Mouse (Mus musculus): ENCODE data around the gene Sept1. TPM values are rescaled to one million over a fixed set of nuclear protein-coding genes. Genes with fewer than 3 reads are reported as not detected.

The Sept1 gene
- 27.0 and 38.6 TPM in 2 replicates for total RNA-seq (2015)
- 21.7 and 35.4 TPM in 2 replicates for total RNA-seq (2017)

GRCm38 (mm10) chr7:127232622-127233367, at the start of gene Sept1, which contains the start of gene Zfp553:
TSS of gene Sept1 (minus strand) at chr7:127233130.
TSS of gene Zfp553 (plus strand) at chr7:127233061.
- ATAC-seq (replicated peaks; ENCODE audit: poor library complexity): peak; percentile 68

- no peak for ATAC-seq (replicated peaks; ENCODE audit: poor library complexity)
Observed at GRCm38 (mm10) chr7:127282190-127282589, 49.3 kb upstream of the Sept1 start.

GRCm38 (mm10) chr7:127281114-127281513, 48.2 kb upstream of the Sept1 start:
- ATAC-seq (replicated peaks; ENCODE audit: poor library complexity): peak; percentile 40

- ATAC-seq (replicated peaks; ENCODE audit: poor library complexity): no peak
Observed at GRCm38 (mm10) chr7:127280092-127280491, 47.2 kb upstream of the Sept1 start.

GRCm38 (mm10) chr7:127278311-127278710, 45.4 kb upstream of the Sept1 start:
- ATAC-seq (replicated peaks; ENCODE audit: poor library complexity): peak; percentile 57

- no peak for ATAC-seq (replicated peaks; ENCODE audit: poor library complexity)
Observed at GRCm38 (mm10) chr7:127276519-127276961, 43.6 kb upstream of the Sept1 start.

GRCm38 (mm10) chr7:127273925-127274789, 41.2 kb upstream of the Sept1 start, which contains the start of gene Sephs2:
TSS of gene Sephs2 (minus strand) at chr7:127274055.
- peak; percentile 83 for ATAC-seq (replicated peaks; ENCODE audit: poor library complexity)

GRCm38 (mm10) chr7:127273118-127273923, 40.4 kb upstream of the Sept1 start:
- peak; percentile 10; the same call in 1 of the 2 replicates for ATAC-seq (replicated peaks; ENCODE audit: poor library complexity)

- ATAC-seq (replicated peaks; ENCODE audit: poor library complexity): no peak
Observed at GRCm38 (mm10) chr7:127272566-127272965, 39.6 kb upstream of the Sept1 start.

- ATAC-seq (replicated peaks; ENCODE audit: poor library complexity): no peak
Observed at GRCm38 (mm10) chr7:127271093-127271492, 38.2 kb upstream of the Sept1 start.

- no peak for ATAC-seq (replicated peaks; ENCODE audit: poor library complexity)
Observed at GRCm38 (mm10) chr7:127270666-127271065, 37.7 kb upstream of the Sept1 start.

- ATAC-seq (replicated peaks; ENCODE audit: poor library complexity): peak; percentile 49
Observed at GRCm38 (mm10) chr7:127270256-127270655, 37.3 kb upstream of the Sept1 start.

GRCm38 (mm10) chr7:127263526-127263925, 30.6 kb upstream of the Sept1 start:
- no peak for ATAC-seq (replicated peaks; ENCODE audit: poor library complexity)

- ATAC-seq (replicated peaks; ENCODE audit: poor library complexity): peak; percentile 33
Observed at GRCm38 (mm10) chr7:127262218-127262961, 29.5 kb upstream of the Sept1 start.

GRCm38 (mm10) chr7:127260309-127261111, 27.6 kb upstream of the Sept1 start, which contains the start of gene Dctpp1:
TSS of gene Dctpp1 (minus strand) at chr7:127260709.
- ATAC-seq (replicated peaks; ENCODE audit: poor library complexity): peak; percentile 84

- no peak for ATAC-seq (replicated peaks; ENCODE audit: poor library complexity)
Observed at GRCm38 (mm10) chr7:127259186-127259905, 26.4 kb upstream of the Sept1 start.

GRCm38 (mm10) chr7:127256518-127256917, 23.6 kb upstream of the Sept1 start:
- ATAC-seq (replicated peaks; ENCODE audit: poor library complexity): no peak

- ATAC-seq (replicated peaks; ENCODE audit: poor library complexity): no peak
Observed at GRCm38 (mm10) chr7:127255965-127256364, 23.0 kb upstream of the Sept1 start.

Data from megakaryocyte progenitor cell, adult 5-6 weeks (primary cell).